Mouse (Mus musculus): ENCODE measurements around the gene Ptger2.

- no peak for TF ChIP-seq GATA1 (IDR thresholded peaks at IDR 0.05; ENCODE audit: borderline replicate concordance, low read length)
- TF ChIP-seq CTCF (IDR thresholded peaks at IDR 0.05; ENCODE audit: low read depth, low read length) = no peak
Observed at GRCm38 (mm10) chr14:45005698-45006283, 17.8 kb downstream of the Ptger2 start.

Data from G1E (cell line).